Mouse (Mus musculus) Muller cell, postnatal 12 days (primary cell): ENCODE data around the gene Cd38.
"Not testable (repeated sequence)": the region's sequence is repeated elsewhere in the genome, so short reads cannot be mapped to it uniquely, and the experiment has no call there.

Source experiments
- DNase-seq: peaks from one replicate; pipeline ENCODE4 v3.0.0-alpha.2; 2015; ENCODE audit errors: inconsistent ontology term

Cd38 gene

GRCm38 (mm10) chr5:43859663-43860062, 8.7 kb upstream of the Cd38 start:
- no peak for DNase-seq

DNA sequence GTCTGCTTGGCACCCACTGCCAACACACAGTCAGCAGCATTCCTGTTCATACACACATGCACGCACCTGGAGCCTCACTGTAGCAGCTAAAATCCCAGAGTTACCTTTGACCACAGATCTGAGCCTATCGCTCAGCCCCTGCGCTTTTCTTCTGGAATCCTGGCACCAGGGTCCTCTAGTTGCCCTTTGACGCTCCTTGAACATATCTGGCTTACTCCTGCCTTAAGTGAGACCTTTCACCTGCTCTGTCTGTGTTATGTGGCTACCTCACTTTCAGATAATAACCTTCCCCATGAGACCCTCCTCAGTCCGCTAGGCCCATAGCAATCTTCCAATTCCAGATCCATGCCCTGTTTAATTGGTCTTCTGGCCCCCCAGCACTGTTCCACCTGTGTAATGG, 8.3 kb upstream of the Cd38 start:
- no peak for DNase-seq

DNA sequence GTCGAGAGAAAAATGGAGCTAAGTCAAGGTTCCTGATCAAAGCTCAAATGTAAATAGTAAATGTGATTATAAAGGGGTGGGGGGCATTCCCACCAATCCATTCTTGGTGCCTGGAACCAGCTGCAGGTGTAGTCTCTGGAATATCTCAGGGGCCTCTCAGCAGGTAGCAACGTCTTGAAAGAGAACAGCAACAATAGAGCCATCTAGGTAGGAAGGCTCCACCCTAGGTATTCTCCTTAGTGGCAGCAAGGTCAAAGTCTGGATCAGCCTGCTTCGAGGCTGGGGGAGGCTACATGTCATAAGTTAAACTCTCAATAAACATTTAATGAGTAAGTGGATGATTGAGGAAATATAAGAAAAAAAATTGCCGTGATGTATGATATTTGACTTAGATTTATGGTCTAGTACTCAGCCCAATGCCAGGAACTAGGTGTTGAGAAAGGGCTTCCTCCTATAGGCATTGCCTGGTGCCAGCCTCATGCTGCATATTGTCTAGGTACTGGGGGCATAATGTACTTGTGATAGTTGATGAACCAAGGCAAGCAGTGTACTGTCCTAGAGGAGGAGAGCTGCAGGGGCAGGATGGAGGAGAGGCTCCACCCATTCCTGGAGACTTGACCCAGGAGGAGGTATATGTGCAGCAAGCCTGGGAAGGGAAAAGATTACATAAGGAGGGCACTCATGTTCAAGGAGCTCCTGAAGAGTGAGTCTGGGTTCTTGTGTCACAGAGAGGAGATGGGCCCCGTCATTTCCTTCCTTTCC, 7.5 kb upstream of the Cd38 start:
- no peak for DNase-seq

- DNase-seq: no peak
Observed at GRCm38 (mm10) chr5:43863642-43864041, 4.7 kb upstream of the Cd38 start.

DNA sequence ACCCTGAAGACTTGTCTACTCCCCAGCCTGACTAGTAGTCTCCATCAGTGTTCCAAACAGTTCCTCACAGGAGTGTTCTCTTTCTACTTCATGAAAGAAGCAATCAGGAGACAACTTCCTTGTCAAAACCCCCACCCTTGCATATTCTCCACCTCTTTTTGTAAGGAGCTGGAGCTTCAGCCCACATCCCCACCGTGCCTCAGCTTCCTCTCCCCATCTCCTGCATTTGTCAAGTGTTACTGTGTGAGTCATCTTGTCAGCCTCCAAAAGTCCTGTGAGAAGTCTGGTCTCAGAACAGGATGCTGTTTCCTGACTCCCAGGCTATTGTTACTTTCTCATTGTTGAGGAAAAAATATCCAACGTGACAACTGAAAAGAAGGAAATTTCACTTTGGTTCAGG, 3.0 kb upstream of the Cd38 start:
- no peak for DNase-seq

DNA sequence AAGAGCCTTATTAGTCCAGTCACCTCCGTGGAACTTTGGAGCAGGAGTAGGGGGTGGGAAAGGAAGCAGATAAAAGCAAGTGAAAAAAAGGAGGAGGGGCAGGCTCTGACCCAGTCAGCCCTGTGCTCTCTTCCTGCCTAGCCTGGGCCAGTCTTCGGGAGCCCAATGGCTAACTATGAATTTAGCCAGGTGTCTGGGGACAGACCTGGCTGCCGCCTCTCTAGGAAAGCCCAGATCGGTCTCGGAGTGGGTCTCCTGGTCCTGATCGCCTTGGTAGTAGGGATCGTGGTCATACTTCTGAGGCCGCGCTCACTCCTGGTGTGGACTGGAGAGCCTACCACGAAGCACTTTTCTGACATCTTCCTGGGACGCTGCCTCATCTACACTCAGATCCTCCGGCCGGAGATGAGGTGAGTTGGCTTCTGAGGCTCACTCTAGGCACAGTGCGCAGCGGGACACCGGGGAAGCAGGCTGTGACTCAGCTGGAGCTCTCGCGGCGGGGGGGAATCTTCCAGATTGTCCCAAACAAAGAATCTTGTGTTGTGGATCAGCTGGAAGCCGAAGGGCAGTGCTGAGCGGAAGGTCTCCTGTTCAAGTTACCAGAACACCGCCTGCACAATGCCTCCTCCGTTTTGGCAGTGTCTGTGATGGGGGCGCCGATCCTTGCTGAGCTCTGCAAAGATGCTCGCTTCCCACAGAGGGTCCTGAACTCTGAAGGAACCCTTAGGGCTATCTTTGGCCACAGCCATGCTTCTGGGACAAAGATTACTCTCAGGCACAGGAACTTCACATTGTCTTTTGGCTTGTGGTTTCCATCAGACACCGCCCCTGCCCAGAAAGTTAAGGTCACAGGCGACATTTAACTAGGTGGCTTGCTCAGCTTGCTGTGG, 603 bp downstream of the Cd38 start:
- peak; percentile 88 for DNase-seq

- DNase-seq: no peak
Observed at GRCm38 (mm10) chr5:43871845-43872244, 3.5 kb downstream of the Cd38 start.

GRCm38 (mm10) chr5:43872652-43873051, 4.3 kb downstream of the Cd38 start:
- DNase-seq: no peak

- no peak for DNase-seq
Observed at GRCm38 (mm10) chr5:43882034-43882433, 13.7 kb downstream of the Cd38 start.

GRCm38 (mm10) chr5:43885060-43885820, 16.9 kb downstream of the Cd38 start:
- DNase-seq: no peak

- DNase-seq: peak; percentile 46
Observed at GRCm38 (mm10) chr5:43892386-43892785, 24.0 kb downstream of the Cd38 start.

DNA sequence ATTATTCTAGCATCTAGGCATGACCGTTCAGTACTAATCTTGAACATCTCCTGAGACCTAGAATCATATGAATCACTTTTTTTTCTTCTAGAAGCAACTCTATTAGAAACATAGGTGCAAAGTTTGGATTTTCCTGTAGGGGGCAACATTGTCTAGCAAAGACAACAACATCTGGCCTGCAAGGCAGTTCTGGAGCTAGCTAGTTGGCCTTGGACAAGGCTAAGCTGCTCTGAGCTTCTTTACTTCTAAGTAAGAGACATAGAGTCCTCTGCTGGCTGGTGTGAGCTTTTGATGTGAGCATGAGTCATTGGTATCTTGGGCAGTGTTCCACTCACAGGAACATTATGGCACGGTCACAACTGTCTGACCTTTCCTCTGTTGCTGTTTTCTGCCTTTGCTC, 25.8 kb downstream of the Cd38 start:
- DNase-seq: peak; percentile 9

- DNase-seq: no peak
Observed at GRCm38 (mm10) chr5:43895931-43896330, 27.6 kb downstream of the Cd38 start.

- DNase-seq: no peak
Observed at GRCm38 (mm10) chr5:43904685-43905084, 36.3 kb downstream of the Cd38 start.

- no peak for DNase-seq
Observed at GRCm38 (mm10) chr5:43909213-43909612, 40.9 kb downstream of the Cd38 start.

DNA sequence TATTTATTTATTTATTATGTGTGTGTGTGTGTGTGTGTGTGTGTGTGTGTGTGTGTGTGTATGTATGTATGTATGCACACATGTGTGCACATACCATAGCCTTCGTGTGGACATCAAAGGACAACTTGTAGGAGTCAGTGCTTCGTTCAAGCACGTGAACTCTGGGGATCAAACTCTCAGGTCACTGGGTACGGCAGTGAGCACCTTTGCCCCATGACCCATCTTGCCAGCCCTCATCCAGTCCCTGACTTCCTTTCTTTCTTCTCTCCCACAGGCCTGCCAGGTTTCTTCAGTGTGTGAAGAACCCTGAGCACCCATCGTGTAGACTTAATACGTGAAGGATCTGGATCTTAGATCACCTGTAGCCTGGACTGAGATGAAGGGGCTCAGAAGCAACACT, 41.7 kb downstream of the Cd38 start:
- DNase-seq: no peak

GRCm38 (mm10) chr5:43912844-43913243, 44.5 kb downstream of the Cd38 start, which contains the start of gene Gm7879:
Gm7879 (plus strand) TSS chr5:43913144.
- DNase-seq: not testable (repeated sequence)

DNA sequence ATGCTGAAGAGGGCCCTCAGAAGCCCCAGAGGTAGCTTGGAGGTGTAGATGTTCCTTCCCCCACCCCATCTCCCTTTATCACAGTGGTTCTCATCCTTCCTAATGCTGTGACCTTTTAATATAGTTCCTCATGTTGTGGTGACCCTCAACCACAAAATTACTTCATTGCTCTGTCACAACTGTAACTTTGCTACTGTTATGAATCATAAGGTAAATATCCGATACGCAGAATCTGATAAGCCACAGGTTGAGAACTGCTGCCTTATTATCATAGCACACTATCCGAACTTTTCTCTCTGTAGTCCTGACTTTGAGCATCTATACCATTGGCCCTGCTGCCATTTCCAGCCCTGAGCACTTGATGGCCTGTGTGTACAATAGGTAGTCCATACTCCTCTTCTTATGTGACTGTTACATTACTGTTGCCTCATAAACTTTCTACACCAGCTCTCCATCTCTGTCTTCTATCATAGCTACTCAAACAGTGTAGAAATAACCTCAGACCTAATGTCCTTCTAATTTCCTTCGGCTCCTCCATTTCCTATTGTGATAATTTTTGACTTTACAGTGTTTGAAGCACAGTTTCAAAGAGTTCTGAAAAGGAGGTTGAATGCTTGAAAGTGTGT, 47.0 kb downstream of the Cd38 start:
- DNase-seq: no peak

GRCm38 (mm10) chr5:43921877-43922276, 53.5 kb downstream of the Cd38 start:
- no peak for DNase-seq

- peak; percentile 31 for DNase-seq
Observed at GRCm38 (mm10) chr5:43923933-43924332, 55.6 kb downstream of the Cd38 start.

- DNase-seq: no peak
Observed at GRCm38 (mm10) chr5:43927729-43928128, 59.4 kb downstream of the Cd38 start.

DNA sequence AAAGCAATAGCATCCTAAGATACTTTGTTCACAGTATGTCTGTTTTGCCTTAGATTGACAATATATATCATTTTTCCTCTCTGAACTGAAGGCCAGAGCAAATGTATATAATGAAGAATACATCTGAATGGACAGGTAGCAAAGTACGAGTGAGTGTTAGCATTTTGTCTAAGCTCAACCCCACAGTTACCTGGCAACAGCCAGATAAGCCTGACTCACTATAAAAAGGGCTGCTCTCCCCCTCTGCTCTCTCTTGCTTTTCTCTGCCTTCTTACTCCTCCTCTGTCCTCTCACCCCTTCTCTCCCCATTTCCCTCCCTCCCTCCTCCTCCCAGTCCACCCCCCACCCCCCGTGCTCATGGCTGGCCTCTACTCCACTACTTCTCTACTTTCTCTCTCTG, 64.9 kb downstream of the Cd38 start:
- no peak for DNase-seq
